Mouse (Mus musculus): Measurements from ENCODE around the gene Gh. TPM values are rescaled to one million over a fixed set of nuclear protein-coding genes. Genes with fewer than 3 reads are reported as not detected.

Gh gene
- polyA plus RNA-seq, 1 experiment from 2014 or later, result not detected

DNA sequence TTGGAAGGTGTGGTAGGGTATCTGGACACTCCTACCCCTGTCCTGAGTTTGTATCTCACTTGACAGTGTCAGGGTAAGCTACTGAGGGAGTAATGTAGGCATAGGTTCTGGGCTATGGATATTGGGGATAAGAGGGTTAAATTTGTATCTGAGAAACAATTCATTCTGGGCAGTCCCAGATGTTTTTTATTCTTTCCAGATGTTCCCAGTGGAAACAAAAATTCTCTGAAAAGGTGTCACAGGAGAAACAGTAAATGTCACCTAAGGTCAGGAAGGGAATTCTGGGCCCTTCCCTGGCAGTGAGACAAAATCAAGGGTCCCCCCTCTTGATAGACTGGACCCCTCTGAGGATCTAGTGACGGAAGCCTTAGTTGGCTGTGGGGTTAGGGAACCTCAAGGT lies 14.8 kb upstream of the Gh start:
- Histone ChIP-seq H3K9me3 (ENCODE audit: control insufficient read depth, low read length) (no peaks in the 10 kb centered on the region), H3K36me3 (ENCODE audit: control insufficient read depth, insufficient read depth) (no peaks in the 10 kb centered on the region), H3K9ac (replicated peaks; ENCODE audit: low read depth, low read length) (no peak overlapping the region), H3K4me1 (replicated peaks; ENCODE audit: control insufficient read depth, insufficient read depth, low read length) (no peaks in the 10 kb centered on the region), H3K27ac (ENCODE audit: low read length) (no peak overlapping the region), H3K4me2 (ENCODE audit: low read length) (no peak overlapping the region), H3K4me3 (replicated peaks; ENCODE audit: low read length) (no peak overlapping the region), H3K27me3 (replicated peaks; ENCODE audit: control insufficient read depth, insufficient read depth, low read length) (no peaks in the 10 kb centered on the region)
- no peak for ATAC-seq
- WGBS, result 90% methylated on average over 1 of the region's 1 CpGs

DNA sequence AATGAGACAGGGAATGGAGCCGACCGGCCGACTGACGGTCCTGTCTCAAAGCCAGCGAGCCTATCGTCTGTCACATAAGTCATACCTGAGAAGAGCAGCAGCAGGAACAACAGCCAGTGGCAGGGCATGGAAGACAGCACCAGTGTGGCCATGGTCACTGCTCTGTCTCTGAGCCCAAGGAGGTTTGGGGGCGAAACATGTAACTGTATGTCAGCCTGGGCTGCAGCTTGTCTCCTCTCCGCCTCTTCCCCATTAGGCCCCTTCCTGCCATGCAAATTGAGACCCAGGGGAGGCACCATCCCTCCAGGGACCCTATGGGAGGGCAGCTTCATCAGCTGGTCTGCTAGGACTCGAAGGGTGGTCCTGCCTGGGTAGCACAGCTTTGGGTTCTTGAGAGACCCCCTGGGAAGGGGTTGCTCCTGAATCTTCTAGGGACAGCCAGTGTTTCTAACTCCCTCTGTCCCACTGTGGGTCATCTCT lies 12.7 kb upstream of the Gh start, which contains the start of gene Cd79b:
Cd79b (minus strand) TSS at position 430 of the 480 bp plus-strand sequence.
- no peak within 1 kb of the TSS for H3K4me3 ChIP-seq (replicated peaks; ENCODE audit: low read length)
- H3K27ac ChIP-seq (ENCODE audit: low read length), result no peak within 1 kb of the TSS
- no peaks in the 10 kb centered on the region for H3K27me3 ChIP-seq (replicated peaks; ENCODE audit: control insufficient read depth, insufficient read depth, low read length)
- ATAC-seq, result no peak
- H3K9me3 ChIP-seq (ENCODE audit: control insufficient read depth, low read length), result no peaks in the 10 kb centered on the region
- no peak within 1 kb of the TSS for H3K9ac ChIP-seq (replicated peaks; ENCODE audit: low read depth, low read length)
- H3K36me3 ChIP-seq (ENCODE audit: control insufficient read depth, insufficient read depth), result no peaks in the 10 kb centered on the region
- H3K4me2 ChIP-seq (ENCODE audit: low read length), result no peak within 1 kb of the TSS
- WGBS, result 79% methylated on average over 9 of the region's 9 CpGs
- H3K4me1 ChIP-seq (replicated peaks; ENCODE audit: control insufficient read depth, insufficient read depth, low read length), result no peaks in the 10 kb centered on the region

DNA sequence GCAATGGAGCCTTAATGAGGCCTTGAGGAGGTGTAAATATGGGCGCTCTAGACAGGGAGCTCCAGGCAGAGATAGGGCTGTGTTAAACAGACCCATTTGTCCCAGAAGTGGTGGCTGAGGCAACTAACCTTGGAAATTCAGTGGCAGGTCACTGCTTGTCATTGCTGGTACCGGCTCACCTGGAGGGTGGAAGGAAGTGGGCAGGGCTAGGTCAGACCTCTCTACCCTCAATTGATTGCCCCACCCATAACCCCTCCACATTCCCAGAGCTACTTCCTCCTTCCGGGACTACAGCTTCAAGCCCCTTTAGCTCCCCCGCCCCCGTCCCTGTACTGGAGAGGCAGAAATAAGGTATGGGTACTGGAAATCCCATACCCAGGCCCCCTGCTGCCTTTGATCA lies 11.9 kb upstream of the Gh start:
- 86% methylated on average over 5 of the region's 5 CpGs for WGBS

DNA sequence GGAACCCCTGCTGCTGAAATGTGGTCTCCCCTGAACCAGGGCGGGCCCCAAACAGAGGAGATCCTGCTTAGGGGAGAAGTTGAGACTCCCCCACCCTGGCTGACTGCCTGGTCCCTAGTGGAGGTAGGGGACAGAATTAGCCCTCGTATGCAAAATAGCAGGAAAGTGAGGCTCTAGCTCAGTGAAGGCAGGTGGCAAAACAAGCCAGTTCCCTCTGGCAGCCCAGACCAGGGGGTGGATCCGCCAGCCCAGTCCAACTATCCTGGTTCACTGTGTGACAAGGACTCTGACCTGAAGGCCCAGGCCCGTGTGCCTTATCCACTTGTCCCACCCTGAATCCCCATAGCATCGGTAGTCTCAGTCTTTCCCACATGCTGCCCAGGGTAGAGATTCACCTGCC lies 8.5 kb upstream of the Gh start:
- no peak overlapping the region for H3K9ac ChIP-seq (replicated peaks; ENCODE audit: low read depth, low read length)
- no peak overlapping the region for H3K27ac ChIP-seq (ENCODE audit: low read length)
- ATAC-seq, result no peak
- H3K4me1 ChIP-seq (replicated peaks; ENCODE audit: control insufficient read depth, insufficient read depth, low read length), result no peaks in the 10 kb centered on the region
- H3K4me3 ChIP-seq (replicated peaks; ENCODE audit: low read length), result no peak overlapping the region
- H3K4me2 ChIP-seq (ENCODE audit: low read length), result no peak overlapping the region
- no peaks in the 10 kb centered on the region for H3K9me3 ChIP-seq (ENCODE audit: control insufficient read depth, low read length)
- no peaks in the 10 kb centered on the region for H3K27me3 ChIP-seq (replicated peaks; ENCODE audit: control insufficient read depth, insufficient read depth, low read length)
- 69% methylated on average over 5 of the region's 5 CpGs for WGBS
- no peaks in the 10 kb centered on the region for H3K36me3 ChIP-seq (ENCODE audit: control insufficient read depth, insufficient read depth)

More for the DNA sequence above, 11.9 kb upstream of the Gh start:
- Histone ChIP-seq H3K36me3 (ENCODE audit: control insufficient read depth, insufficient read depth) (no peaks in the 10 kb centered on the region), H3K9me3 (ENCODE audit: control insufficient read depth, low read length) (no peaks in the 10 kb centered on the region), H3K27me3 (replicated peaks; ENCODE audit: control insufficient read depth, insufficient read depth, low read length) (no peaks in the 10 kb centered on the region), H3K27ac (ENCODE audit: low read length) (no peak overlapping the region), H3K4me2 (ENCODE audit: low read length) (no peak overlapping the region), H3K4me1 (replicated peaks; ENCODE audit: control insufficient read depth, insufficient read depth, low read length) (no peaks in the 10 kb centered on the region), H3K9ac (replicated peaks; ENCODE audit: low read depth, low read length) (no peak overlapping the region), H3K4me3 (replicated peaks; ENCODE audit: low read length) (no peak overlapping the region)
- no peak for ATAC-seq

DNA sequence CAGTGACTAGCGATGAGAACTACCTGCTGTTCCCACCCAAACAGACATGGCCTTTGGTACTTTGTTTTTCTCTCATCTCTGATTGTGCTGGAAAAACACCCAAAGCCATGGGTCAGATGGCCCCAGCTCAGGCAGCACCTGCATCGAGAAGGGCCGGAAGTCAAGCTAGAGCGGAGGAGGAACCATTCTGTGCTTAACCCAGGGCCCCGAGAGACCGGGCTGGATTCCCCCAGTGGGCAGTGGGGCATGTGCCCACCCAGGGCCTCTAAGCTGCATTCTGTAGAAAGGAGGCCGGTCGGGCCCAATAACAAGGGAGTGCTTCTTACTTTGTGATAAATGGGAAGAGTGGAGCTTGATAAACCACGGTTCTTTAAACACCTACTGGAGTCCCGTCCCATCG lies 6.5 kb upstream of the Gh start:
- Histone ChIP-seq H3K36me3 (ENCODE audit: control insufficient read depth, insufficient read depth) (no peaks in the 10 kb centered on the region), H3K4me1 (replicated peaks; ENCODE audit: control insufficient read depth, insufficient read depth, low read length) (no peaks in the 10 kb centered on the region), H3K4me3 (replicated peaks; ENCODE audit: low read length) (no peak overlapping the region), H3K9ac (replicated peaks; ENCODE audit: low read depth, low read length) (no peak overlapping the region), H3K9me3 (ENCODE audit: control insufficient read depth, low read length) (no peaks in the 10 kb centered on the region), H3K27ac (ENCODE audit: low read length) (no peak overlapping the region), H3K4me2 (ENCODE audit: low read length) (no peak overlapping the region), H3K27me3 (replicated peaks; ENCODE audit: control insufficient read depth, insufficient read depth, low read length) (no peaks in the 10 kb centered on the region)
- ATAC-seq, result no peak
- WGBS, result 91% methylated on average over 11 of the region's 11 CpGs

DNA sequence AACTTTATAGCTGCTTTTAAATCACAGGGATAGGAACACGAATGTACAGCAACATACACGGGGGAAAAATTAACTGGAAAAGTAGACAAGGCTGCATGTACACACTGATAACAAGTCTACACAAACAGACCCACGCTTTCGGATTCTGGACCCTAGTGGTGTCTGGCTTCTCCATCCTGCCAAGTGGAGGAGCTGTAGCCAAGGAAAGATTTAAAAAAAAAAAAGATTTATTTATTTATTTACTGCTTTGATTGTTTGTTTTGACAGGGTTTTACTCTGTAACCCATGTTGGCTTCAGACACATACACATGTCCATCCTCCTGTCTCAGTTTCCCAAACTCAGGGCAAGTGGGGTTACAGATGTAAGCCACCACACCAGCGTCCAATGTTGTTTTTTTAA lies 5.8 kb upstream of the Gh start:
- WGBS, result 70% methylated on average over 5 of the region's 5 CpGs
- Histone ChIP-seq H3K27ac (ENCODE audit: low read length) (no peak overlapping the region), H3K36me3 (ENCODE audit: control insufficient read depth, insufficient read depth) (no peaks in the 10 kb centered on the region), H3K4me2 (ENCODE audit: low read length) (no peak overlapping the region), H3K4me1 (replicated peaks; ENCODE audit: control insufficient read depth, insufficient read depth, low read length) (no peaks in the 10 kb centered on the region), H3K4me3 (replicated peaks; ENCODE audit: low read length) (no peak overlapping the region), H3K9me3 (ENCODE audit: control insufficient read depth, low read length) (no peaks in the 10 kb centered on the region), H3K27me3 (replicated peaks; ENCODE audit: control insufficient read depth, insufficient read depth, low read length) (no peaks in the 10 kb centered on the region), H3K9ac (replicated peaks; ENCODE audit: low read depth, low read length) (no peak overlapping the region)
- ATAC-seq, result no peak

DNA sequence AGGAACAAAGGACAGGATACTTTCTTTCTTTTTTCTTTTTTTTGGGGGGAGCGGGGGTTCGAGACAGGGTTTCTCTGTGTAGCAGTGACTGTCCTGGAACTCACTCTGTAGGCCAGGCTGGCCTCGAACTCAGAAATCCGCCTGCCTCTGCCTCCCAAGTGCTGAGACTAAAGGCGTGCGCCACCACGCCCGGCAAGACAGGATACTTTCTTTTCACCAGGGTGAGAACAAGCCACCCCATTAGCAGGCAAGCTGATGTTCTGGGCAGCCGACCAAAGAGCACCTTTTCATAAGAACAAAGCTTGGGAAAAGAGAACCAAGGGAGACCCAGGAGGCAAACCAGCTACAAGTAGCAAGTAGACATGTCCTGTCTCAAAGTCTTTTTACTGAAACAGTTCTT lies 5.1 kb upstream of the Gh start:
- ATAC-seq, result no peak
- Histone ChIP-seq H3K9ac (replicated peaks; ENCODE audit: low read depth, low read length) (no peak overlapping the region), H3K4me2 (ENCODE audit: low read length) (no peak overlapping the region), H3K4me1 (replicated peaks; ENCODE audit: control insufficient read depth, insufficient read depth, low read length) (no peaks in the 10 kb centered on the region), H3K27ac (ENCODE audit: low read length) (no peak overlapping the region), H3K4me3 (replicated peaks; ENCODE audit: low read length) (no peak overlapping the region), H3K27me3 (replicated peaks; ENCODE audit: control insufficient read depth, insufficient read depth, low read length) (no peaks in the 10 kb centered on the region), H3K36me3 (ENCODE audit: control insufficient read depth, insufficient read depth) (no peaks in the 10 kb centered on the region), H3K9me3 (ENCODE audit: control insufficient read depth, low read length) (no peaks in the 10 kb centered on the region)
- WGBS, result 70% methylated on average over 9 of the region's 9 CpGs

DNA sequence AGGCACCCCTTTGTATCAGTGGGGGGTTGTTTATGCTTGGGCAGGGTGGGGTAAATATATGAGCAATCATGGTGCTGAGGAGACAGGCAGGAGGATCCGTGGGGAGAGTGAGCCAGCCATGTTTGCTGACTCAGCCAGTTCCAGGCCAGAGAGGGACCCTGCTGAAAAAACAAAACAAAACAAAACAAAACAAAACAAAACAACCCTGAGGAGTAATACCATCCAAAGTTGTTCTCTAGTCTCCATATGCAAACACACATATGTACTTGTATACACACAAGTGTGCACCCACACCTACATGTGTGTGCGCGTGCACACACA lies 4.4 kb upstream of the Gh start:
- H3K4me2 ChIP-seq (ENCODE audit: low read length), result no peak overlapping the region
- no peak overlapping the region for H3K9ac ChIP-seq (replicated peaks; ENCODE audit: low read depth, low read length)
- H3K36me3 ChIP-seq (ENCODE audit: control insufficient read depth, insufficient read depth), result no peaks in the 10 kb centered on the region
- no peaks in the 10 kb centered on the region for H3K4me1 ChIP-seq (replicated peaks; ENCODE audit: control insufficient read depth, insufficient read depth, low read length)
- no peaks in the 10 kb centered on the region for H3K9me3 ChIP-seq (ENCODE audit: control insufficient read depth, low read length)
- 84% methylated on average over 3 of the region's 3 CpGs for WGBS
- H3K27me3 ChIP-seq (replicated peaks; ENCODE audit: control insufficient read depth, insufficient read depth, low read length), result no peaks in the 10 kb centered on the region
- H3K27ac ChIP-seq (ENCODE audit: low read length), result no peak overlapping the region
- no peak for ATAC-seq
- no peak overlapping the region for H3K4me3 ChIP-seq (replicated peaks; ENCODE audit: low read length)

DNA sequence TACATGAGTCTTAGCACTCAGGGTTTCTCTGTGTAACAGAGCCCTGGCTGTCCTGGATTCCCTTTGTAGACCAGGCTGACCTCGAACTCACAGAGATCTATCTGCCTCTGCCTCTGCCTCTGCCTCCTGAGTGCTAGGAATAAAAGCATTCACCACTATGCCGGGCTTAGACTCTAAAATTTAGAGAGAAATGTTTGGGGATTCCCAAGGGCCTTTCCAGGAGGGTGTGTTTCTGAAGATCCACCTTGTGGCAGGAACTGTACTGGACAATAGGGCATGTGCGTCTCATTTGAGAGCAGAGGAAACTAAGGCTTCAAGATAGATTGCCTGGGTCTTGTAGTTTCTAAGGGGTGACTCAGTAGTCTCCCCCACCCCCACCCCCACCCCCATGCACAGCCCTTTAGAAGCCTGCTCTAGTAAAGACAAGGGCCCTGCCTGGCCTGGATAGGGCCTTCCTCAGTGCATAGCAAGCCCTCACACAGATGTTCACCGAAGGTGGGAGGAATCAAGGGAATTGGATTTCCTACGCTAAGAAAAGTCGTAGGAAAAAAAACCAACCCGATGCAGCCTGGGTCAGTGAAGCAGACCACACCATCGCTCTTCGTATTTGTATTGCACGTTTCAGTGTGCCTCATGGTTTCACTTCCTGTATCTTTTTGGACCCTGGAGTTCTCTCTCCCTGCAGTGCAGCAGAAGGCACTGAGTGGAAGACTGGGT lies 3.8 kb upstream of the Gh start:
- Histone ChIP-seq H3K4me2 (ENCODE audit: low read length) (no peak overlapping the region), H3K9ac (replicated peaks; ENCODE audit: low read depth, low read length) (no peak overlapping the region), H3K36me3 (ENCODE audit: control insufficient read depth, insufficient read depth) (no peaks in the 10 kb centered on the region), H3K9me3 (ENCODE audit: control insufficient read depth, low read length) (no peaks in the 10 kb centered on the region), H3K4me1 (replicated peaks; ENCODE audit: control insufficient read depth, insufficient read depth, low read length) (no peaks in the 10 kb centered on the region), H3K27ac (ENCODE audit: low read length) (no peak overlapping the region), H3K4me3 (replicated peaks; ENCODE audit: low read length) (no peak overlapping the region), H3K27me3 (replicated peaks; ENCODE audit: control insufficient read depth, insufficient read depth, low read length) (no peaks in the 10 kb centered on the region)
- no peak for ATAC-seq
- 87% methylated on average over 10 of the region's 10 CpGs for WGBS

DNA sequence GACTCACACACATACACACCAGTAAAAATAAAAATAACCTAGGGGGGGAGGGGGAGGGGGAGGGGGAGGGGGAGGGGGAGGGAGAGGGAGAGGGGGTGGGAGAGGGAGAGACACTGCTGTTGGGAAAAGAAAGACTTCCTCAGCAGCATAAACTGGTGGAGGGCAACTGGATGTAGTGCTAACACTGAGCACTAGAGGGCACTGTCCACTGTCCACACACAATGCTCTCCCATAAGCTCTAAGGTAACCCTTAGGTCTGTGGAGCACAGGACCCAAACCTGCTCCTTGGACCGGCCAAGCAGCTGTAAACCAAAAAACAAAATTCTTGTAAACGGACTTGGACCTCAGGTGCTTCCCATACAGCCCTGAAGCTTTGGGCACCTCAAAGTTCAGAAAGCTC lies 969 bp upstream of the Gh start:
- Histone ChIP-seq H3K4me3 (replicated peaks; ENCODE audit: low read length) (no peak overlapping the region), H3K9me3 (ENCODE audit: control insufficient read depth, low read length) (no peaks in the 10 kb centered on the region), H3K4me1 (replicated peaks; ENCODE audit: control insufficient read depth, insufficient read depth, low read length) (no peaks in the 10 kb centered on the region), H3K27ac (ENCODE audit: low read length) (no peak overlapping the region), H3K27me3 (replicated peaks; ENCODE audit: control insufficient read depth, insufficient read depth, low read length) (no peaks in the 10 kb centered on the region), H3K4me2 (ENCODE audit: low read length) (no peak overlapping the region), H3K36me3 (ENCODE audit: control insufficient read depth, insufficient read depth) (no peaks in the 10 kb centered on the region), H3K9ac (replicated peaks; ENCODE audit: low read depth, low read length) (no peak overlapping the region)
- 13% methylated on average over 2 of the region's 2 CpGs for WGBS
- ATAC-seq, result no peak

All from forebrain, embryonic 16.5 days (tissue).